Mouse (Mus musculus) lung, embryonic 14.5 days (tissue): Measurements from ENCODE around the gene Anks1b. TPM values are rescaled to one million over a fixed set of nuclear protein-coding genes. Genes with fewer than 3 reads are reported as not detected.

ENCODE experiments used
- ATAC-seq: fragments of 200-750 bp; cut with Nextera tagmentation; 2 replicates; pipeline ENCODE4 v1.8.0; 2017; ENCODE audit warnings: mild to moderate bottlenecking, moderate TSS enrichment, moderate library complexity; ENCODE audit not compliant: insufficient read depth
- DNase-seq: peaks from one replicate; pipeline ENCODE4 v3.0.0-alpha.2; 2015
- H3K27ac ChIP-seq: fragments of 300-500 bp; sonication (generic); 2 replicates; pipeline ENCODE4 v1.5.1; 2014; ENCODE audit warnings: low read depth, mild to moderate bottlenecking, moderate library complexity
- H3K27me3 ChIP-seq: fragments of 300-500 bp; sonication (generic); 2 replicates; pipeline ENCODE4 v1.6.1; 2014; ENCODE audit warnings: low read length, control low read depth; ENCODE audit not compliant: insufficient read depth
- H3K36me3 ChIP-seq: fragments of 300-500 bp; sonication (generic); 2 replicates; pipeline ENCODE4 v1.6.1; 2014; ENCODE audit warnings: control low read depth; ENCODE audit not compliant: insufficient read depth
- H3K4me1 ChIP-seq: fragments of 300-500 bp; sonication (generic); 2 replicates; pipeline ENCODE4 v1.6.1; 2014; ENCODE audit warnings: antibody characterized with exemption, control low read depth; ENCODE audit not compliant: insufficient read depth
- H3K4me2 ChIP-seq: fragments of 300-500 bp; sonication (generic); 2 replicates; pipeline ENCODE4 v1.6.1; 2014; ENCODE audit warnings: mild to moderate bottlenecking
- H3K4me3 ChIP-seq: fragments of 300-500 bp; sonication (generic); 2 replicates; pipeline ENCODE4 v1.5.1; 2014; ENCODE audit warnings: low read depth, low read length
- H3K9ac ChIP-seq: fragments of 300-500 bp; sonication (generic); 2 replicates; pipeline ENCODE4 v1.6.1; 2014
- H3K9me3 ChIP-seq: fragments of 300-500 bp; sonication (generic); 2 replicates; pipeline ENCODE4 v1.6.1; 2016; ENCODE audit warnings: low read depth, low read length, control low read depth
- CTCF ChIP-seq: IDR thresholded peaks from 2 replicates; pipeline ENCODE4 v1.5.1; 2016; ENCODE audit warnings: antibody characterized with exemption, low read depth
- WGBS: fragments of 180-500 bp; shearing (Covaris S2); extraction: QIAGEN DNeasy Blood & Tissue Kit; methylation state at CpG from one replicate; pipeline ENCODE4 v1.1.7; 2014; 5-methylcytosine and 5-hydroxymethylcytosine counted together
- polyA plus RNA-seq: library from polyadenylated mRNA; unstranded; fragments of >200 nt; fragmentation: Nextera tagmentation; extraction: Ambion mirVana; gene quantifications from 2 replicates; pipeline ENCODE4 v1.2.1, GENCODE M21; 2014

Anks1b gene
- polyA plus RNA-seq, 1 experiment from 2014 or later = 1.2 TPM

DNA sequence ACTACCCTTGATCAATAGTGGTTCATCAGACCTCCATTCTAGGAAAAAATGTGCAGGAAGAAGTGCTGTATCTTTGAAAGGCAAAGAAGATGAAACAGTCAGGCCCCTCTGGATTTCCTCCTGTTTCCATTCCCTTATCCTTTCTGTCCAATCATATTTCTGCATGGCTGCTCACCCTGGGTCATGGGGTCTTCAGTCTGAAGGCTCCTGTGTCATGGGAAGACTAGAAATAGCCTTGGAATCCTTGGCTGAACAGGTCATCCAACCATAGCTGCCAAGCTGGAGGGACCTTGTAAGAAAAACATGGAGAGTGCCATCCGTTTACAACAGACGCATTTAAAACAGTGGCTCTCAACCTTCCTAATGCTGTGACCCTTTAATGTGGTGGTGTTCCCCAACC is 662.1 kb downstream of the Anks1b start:
- TF ChIP-seq CTCF = no peak
- Histone ChIP-seq H3K36me3 (no peaks in the 10 kb centered on the region), H3K27me3 (no peaks in the 10 kb centered on the region), H3K4me3 (no peak overlapping the region), H3K4me1 (no peaks in the 10 kb centered on the region), H3K4me2 (no peak overlapping the region), H3K9ac (no peak overlapping the region), H3K9me3 (no peaks in the 10 kb centered on the region), H3K27ac (no peak overlapping the region)
- no peak for ATAC-seq
- no peak for DNase-seq
- WGBS = 86% methylated on average over 2 of the region's 2 CpGs

- H3K27me3 ChIP-seq = no peaks in the 10 kb centered on the region
- H3K4me3 ChIP-seq = no peak overlapping the region
- no peak overlapping the region for H3K27ac ChIP-seq
- no peaks in the 10 kb centered on the region for H3K4me1 ChIP-seq
- no peaks in the 10 kb centered on the region for H3K9me3 ChIP-seq
- no peak for TF ChIP-seq CTCF
- no peak overlapping the region for H3K9ac ChIP-seq
- no peak overlapping the region for H3K4me2 ChIP-seq
- ATAC-seq (no peak), DNase-seq (no peak)
- H3K36me3 ChIP-seq = no peaks in the 10 kb centered on the region
- WGBS = 46% methylated on average over 3 of the region's 3 CpGs
These were observed 673.3 kb downstream of the Anks1b start for GRCm38 (mm10) chr10:90546635-90547034.

DNA sequence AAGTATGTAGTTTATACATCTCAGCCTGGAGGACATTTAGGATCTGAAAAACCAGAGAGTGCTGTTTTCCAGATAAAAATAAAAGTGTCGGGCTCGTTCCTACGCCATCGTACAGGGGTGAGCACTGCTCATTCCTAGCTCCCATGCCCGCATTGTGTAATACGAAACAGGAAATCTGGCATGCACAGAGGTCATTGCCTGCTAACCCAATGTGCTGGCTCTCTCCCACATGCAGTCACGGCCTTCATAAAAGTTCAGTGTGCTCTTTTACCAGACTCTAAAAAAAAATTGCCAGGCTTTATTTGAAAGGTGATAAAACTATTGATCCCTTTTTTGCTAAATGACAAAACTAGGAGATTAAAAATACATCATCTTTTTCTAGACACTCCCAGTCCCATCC is 689.6 kb downstream of the Anks1b start:
- Histone ChIP-seq H3K4me3 (no peak overlapping the region), H3K4me2 (no peak overlapping the region), H3K4me1 (no peaks in the 10 kb centered on the region), H3K27me3 (no peaks in the 10 kb centered on the region), H3K27ac (no peak overlapping the region), H3K9ac (no peak overlapping the region), H3K9me3 (no peaks in the 10 kb centered on the region), H3K36me3 (no peaks in the 10 kb centered on the region)
- no peak for TF ChIP-seq CTCF
- ATAC-seq = no peak
- WGBS = 64% methylated on average over 7 of the region's 7 CpGs
- DNase-seq = peak; percentile 5

- no peak for TF ChIP-seq CTCF
- no peaks in the 10 kb centered on the region for H3K36me3 ChIP-seq
- H3K9me3 ChIP-seq = no peaks in the 10 kb centered on the region
- peak; percentile 23 for DNase-seq
- 25% methylated on average over 29 of the region's 29 CpGs for WGBS
- no peak overlapping the region for H3K4me3 ChIP-seq
- H3K4me2 ChIP-seq = peak overlapping the region; percentile 47
- no peaks in the 10 kb centered on the region for H3K4me1 ChIP-seq
- no peak overlapping the region for H3K27ac ChIP-seq
- H3K27me3 ChIP-seq = no peaks in the 10 kb centered on the region
- no peak overlapping the region for H3K9ac ChIP-seq
- ATAC-seq = peak; percentile 35; the same call in 1 of the 2 replicates
These were observed 703.1 kb downstream of the Anks1b start for GRCm38 (mm10) chr10:90576191-90577098.

GRCm38 (mm10) chr10:90577099-90577461 is 703.8 kb downstream of the Anks1b start:
- ATAC-seq = no peak
- no peak for DNase-seq
- 59% methylated on average over 6 of the region's 6 CpGs for WGBS
- no peaks in the 10 kb centered on the region for H3K9me3 ChIP-seq
- H3K36me3 ChIP-seq = no peaks in the 10 kb centered on the region
- no peak overlapping the region for H3K9ac ChIP-seq
- H3K27ac ChIP-seq = no peak overlapping the region
- H3K4me1 ChIP-seq = no peaks in the 10 kb centered on the region
- peak overlapping the region; percentile 47; the same call in 1 of the 2 replicates for H3K4me2 ChIP-seq
- TF ChIP-seq CTCF = no peak
- H3K4me3 ChIP-seq = no peak overlapping the region
- no peaks in the 10 kb centered on the region for H3K27me3 ChIP-seq

GRCm38 (mm10) chr10:90577777-90578176 is 704.5 kb downstream of the Anks1b start:
- Histone ChIP-seq H3K27me3 (no peaks in the 10 kb centered on the region), H3K4me3 (no peak overlapping the region), H3K4me2 (no peak overlapping the region), H3K9me3 (no peaks in the 10 kb centered on the region), H3K36me3 (no peaks in the 10 kb centered on the region), H3K4me1 (no peaks in the 10 kb centered on the region), H3K9ac (no peak overlapping the region), H3K27ac (no peak overlapping the region)
- WGBS = 71% methylated on average over 9 of the region's 9 CpGs
- no peak for TF ChIP-seq CTCF
- DNase-seq = no peak
- no peak for ATAC-seq

DNA sequence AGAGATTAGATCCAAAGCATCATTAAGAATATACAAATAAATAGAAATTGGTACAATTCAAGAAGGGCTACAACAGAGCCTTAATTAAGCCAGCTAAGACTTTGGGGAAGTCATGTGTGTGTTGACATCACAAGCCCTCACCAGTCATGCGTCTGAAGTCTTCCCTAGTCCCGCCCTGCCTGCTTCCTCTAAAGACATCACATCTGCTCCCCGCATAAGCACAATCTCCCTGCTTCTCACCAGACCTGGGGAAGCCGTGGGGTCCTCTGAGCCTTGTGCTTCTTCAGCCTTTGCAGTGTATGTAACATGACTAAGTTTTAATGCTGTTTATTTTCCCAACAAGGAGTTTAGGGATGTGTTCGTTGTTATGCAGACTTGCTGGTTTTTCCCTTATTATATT is 706.7 kb downstream of the Anks1b start:
- Histone ChIP-seq H3K36me3 (no peaks in the 10 kb centered on the region), H3K27ac (no peak overlapping the region), H3K4me2 (no peak overlapping the region), H3K27me3 (no peaks in the 10 kb centered on the region), H3K4me1 (no peaks in the 10 kb centered on the region), H3K9me3 (no peaks in the 10 kb centered on the region), H3K4me3 (no peak overlapping the region), H3K9ac (no peak overlapping the region)
- no peak for TF ChIP-seq CTCF
- ATAC-seq = no peak
- 69% methylated on average over 5 of the region's 5 CpGs for WGBS
- no peak for DNase-seq
